Mouse (Mus musculus) embryonic stem cell, embryonic (primary cell): ENCODE measurements at regions not wholly inside any gene's neighbourhood (a gene's known extent, or its start where the extent isn't known, plus 50 kb on each side); places are given as distances from the start of the nearest gene placed in this dataset.

Source experiments
- CTCF ChIA-PET, 4 experiments: fragments of 300-600 bp in 2 of 4; fragments of 350-600 bp in 2 of 4; sonication (Branson Sonifier 250); formaldehyde crosslinking; loops; one replicate each; lab custom pipeline; 2022; ENCODE audit warnings: inconsistent platforms in 2 of 4; lab: Charles Lee
- POLR2A ChIA-PET, 4 experiments: fragments of 300-600 bp in 2 of 4; fragments of 350-600 bp in 2 of 4; sonication (Branson Sonifier 250); formaldehyde crosslinking; loops; one replicate each; lab custom pipeline; 2022; ENCODE audit warnings: antibody characterized with exemption in 4 of 4, inconsistent platforms in 1 of 4; lab: Charles Lee

- ChIA-PET CTCF (no interaction called here), POLR2A (no interaction called here)
Measured at GRCm38 (mm10) chr16:77464623-77465022, 137.3 kb downstream of the Gm11146 start.

GRCm38 (mm10) chr16:77461922-77462321, 140.0 kb downstream of the Gm11146 start:
- CTCF ChIA-PET, result interaction anchor here in 1 of 4 experiments (1.0 kb wide), 1 partner anchor 8 kb away, joined by 3 read pairs; no protein-coding TSS in a partner anchor
- POLR2A ChIA-PET, result interaction anchor here in 1 of 4 experiments (0.6 kb wide), 1 partner anchor 181 kb away, joined by 3 read pairs; no protein-coding TSS in a partner anchor

- ChIA-PET POLR2A (interaction anchor here in 1 of 4 experiments (0.6 kb wide), 1 partner anchor 182 kb away, joined by 3 read pairs; no protein-coding TSS in a partner anchor), CTCF (interaction anchor here in 1 of 4 experiments (1.0 kb wide), 1 partner anchor 7 kb away, joined by 3 read pairs; no protein-coding TSS in a partner anchor)
Measured at GRCm38 (mm10) chr16:77461459-77461858, 140.4 kb downstream of the Gm11146 start.

- CTCF ChIA-PET, result no interaction called here
- POLR2A ChIA-PET, result no interaction called here
Measured at GRCm38 (mm10) chr16:77459651-77460050, 142.2 kb downstream of the Gm11146 start.

- POLR2A ChIA-PET, result no interaction called here
Measured at GRCm38 (mm10) chr16:77444647-77445046, 157.2 kb downstream of the Gm11146 start.

GRCm38 (mm10) chr16:77444006-77444405, 157.9 kb downstream of the Gm11146 start:
- ChIA-PET POLR2A (no interaction called here), CTCF (interaction anchor here in 2 of 4 experiments (0.9 to 1.3 kb wide), 4 partner anchors 32 to 1112 kb away, joined by 3 to 4 read pairs (median 3); no protein-coding TSS in a partner anchor)

More at GRCm38 (mm10) chr16:77444647-77445046, 157.2 kb downstream of the Gm11146 start:
- CTCF ChIA-PET, result interaction anchor here in 2 of 4 experiments (0.9 to 1.3 kb wide), 4 partner anchors 32 to 1113 kb away, joined by 3 to 4 read pairs (median 3); no protein-coding TSS in a partner anchor

- ChIA-PET POLR2A (no interaction called here), CTCF (no interaction called here)
Measured at GRCm38 (mm10) chr16:77443318-77443717, 158.6 kb downstream of the Gm11146 start.

- CTCF ChIA-PET, result no interaction called here
- POLR2A ChIA-PET, result no interaction called here
Measured at GRCm38 (mm10) chr16:77442866-77443265, 159.0 kb downstream of the Gm11146 start.

GRCm38 (mm10) chr16:77431345-77431744, 170.5 kb downstream of the Gm11146 start:
- ChIA-PET CTCF (no interaction called here), POLR2A (interaction anchor here in 1 of 4 experiments (0.7 to 0.8 kb wide), 2 partner anchors 26 to 31 kb away, joined by 3 read pairs; no protein-coding TSS in a partner anchor)

GRCm38 (mm10) chr16:77422385-77423363, 179.2 kb downstream of the Gm11146 start:
- POLR2A ChIA-PET, result no interaction called here
- CTCF ChIA-PET, result no interaction called here

GRCm38 (mm10) chr16:77421591-77422024, 180.3 kb downstream of the Gm11146 start:
- ChIA-PET POLR2A (interaction anchor here in 1 of 4 experiments (0.7 kb wide), 1 partner anchor 88 kb away, joined by 3 read pairs; no protein-coding TSS in a partner anchor), CTCF (interaction anchor here in 1 of 4 experiments (0.6 kb wide), 1 partner anchor 11 kb away, joined by 3 read pairs; no protein-coding TSS in a partner anchor)

GRCm38 (mm10) chr16:77421001-77421400, 180.9 kb downstream of the Gm11146 start:
- ChIA-PET CTCF (interaction anchor here in 1 of 4 experiments (1.2 kb wide), 1 partner anchor 217 kb away, joined by 3 read pairs; no protein-coding TSS in a partner anchor), POLR2A (interaction anchor here in 1 of 4 experiments (0.7 kb wide), 1 partner anchor 88 kb away, joined by 3 read pairs; no protein-coding TSS in a partner anchor)

GRCm38 (mm10) chr16:77420136-77420860, 181.6 kb downstream of the Gm11146 start:
- ChIA-PET CTCF (interaction anchor here in 1 of 4 experiments (1.2 kb wide), 1 partner anchor 217 kb away, joined by 3 read pairs; no protein-coding TSS in a partner anchor), POLR2A (no interaction called here)

GRCm38 (mm10) chr16:77419116-77419735, 182.7 kb downstream of the Gm11146 start:
- POLR2A ChIA-PET, result interaction anchor here in 1 of 4 experiments (0.6 kb wide), 1 partner anchor 143 kb away, joined by 3 read pairs; no protein-coding TSS in a partner anchor
- CTCF ChIA-PET, result no interaction called here

- POLR2A ChIA-PET, result no interaction called here
Measured at GRCm38 (mm10) chr16:77418486-77418885, 183.4 kb downstream of the Gm11146 start.

GRCm38 (mm10) chr16:77417791-77418190, 184.1 kb downstream of the Gm11146 start:
- POLR2A ChIA-PET, result interaction anchor here in 1 of 4 experiments (0.5 kb wide), 1 partner anchor 176 kb away, joined by 7 read pairs; no protein-coding TSS in a partner anchor
- CTCF ChIA-PET, result no interaction called here

More at GRCm38 (mm10) chr16:77418486-77418885, 183.4 kb downstream of the Gm11146 start:
- CTCF ChIA-PET, result no interaction called here

- ChIA-PET CTCF (no interaction called here), POLR2A (interaction anchor here in 1 of 4 experiments (0.7 kb wide), 1 partner anchor 602 kb away, joined by 3 read pairs; no protein-coding TSS in a partner anchor)
Measured at GRCm38 (mm10) chr16:77414562-77414961, 187.3 kb downstream of the Gm11146 start.

- CTCF ChIA-PET, result no interaction called here
- POLR2A ChIA-PET, result no interaction called here
Measured at GRCm38 (mm10) chr16:77409168-77409567, 192.7 kb downstream of the Gm11146 start.
